Mouse (Mus musculus) cerebellum, postnatal 14 days (tissue): ENCODE measurements at regions not wholly inside any gene's neighbourhood (a gene's known extent, or its start where the extent isn't known, plus 50 kb on each side); places are given as distances from the start of the nearest gene placed in this dataset.

Experiments used
- DNase-seq, 2 experiments: peaks; one replicate each; pipeline ENCODE4 v3.0.0; 2021; ENCODE audit warnings: mixed read lengths in 2 of 2

- DNase-seq: no peak
Observed at GRCm38 (mm10) chr19:36178828-36179251, 58.9 kb upstream of the Ankrd1 start.

- peak; percentile 32 to 61 for DNase-seq
Observed at GRCm38 (mm10) chr19:36180329-36180728, 60.4 kb upstream of the Ankrd1 start.

GRCm38 (mm10) chr19:36181535-36181934 is 61.6 kb upstream of the Ankrd1 start:
- DNase-seq: no peak

- DNase-seq: peak; percentile 66 to 71
Observed at GRCm38 (mm10) chr19:36183127-36183526, 63.2 kb upstream of the Ankrd1 start.

GRCm38 (mm10) chr19:36189662-36190061 is 69.8 kb upstream of the Ankrd1 start:
- no peak for DNase-seq

- DNase-seq: no peak
Observed at GRCm38 (mm10) chr19:36191641-36192040, 71.7 kb upstream of the Ankrd1 start.

GRCm38 (mm10) chr19:36204269-36204668 is 84.4 kb upstream of the Ankrd1 start:
- DNase-seq: no peak

GRCm38 (mm10) chr19:36204965-36205718 is 85.2 kb upstream of the Ankrd1 start:
- no peak for DNase-seq

- DNase-seq: no peak
Observed at GRCm38 (mm10) chr19:36207735-36208288, 87.9 kb upstream of the Ankrd1 start.

- DNase-seq: no peak
Observed at GRCm38 (mm10) chr19:36208419-36208818, 88.5 kb upstream of the Ankrd1 start.

- DNase-seq: no peak
Observed at GRCm38 (mm10) chr19:36213461-36213860, 93.6 kb upstream of the Ankrd1 start.

GRCm38 (mm10) chr19:36214188-36214968 is 94.5 kb upstream of the Ankrd1 start:
- DNase-seq: peak; percentile 62 to 73

- no peak for DNase-seq
Observed at GRCm38 (mm10) chr19:36217177-36217576, 97.3 kb upstream of the Ankrd1 start.

- no peak for DNase-seq
Observed at GRCm38 (mm10) chr19:36217605-36218004, 97.7 kb upstream of the Ankrd1 start.

GRCm38 (mm10) chr19:36218921-36219320 is 99.0 kb upstream of the Ankrd1 start:
- DNase-seq: peak; percentile 64 to 77

- DNase-seq: no peak
Observed at GRCm38 (mm10) chr19:36221104-36221503, 101.2 kb upstream of the Ankrd1 start.

- DNase-seq: no peak
Observed at GRCm38 (mm10) chr19:36221596-36221995, 101.7 kb upstream of the Ankrd1 start.

- DNase-seq: no peak
Observed at GRCm38 (mm10) chr19:36222198-36222597, 102.3 kb upstream of the Ankrd1 start.

- no peak for DNase-seq
Observed at GRCm38 (mm10) chr19:36224518-36224917, 104.6 kb upstream of the Ankrd1 start.

- no peak for DNase-seq
Observed at GRCm38 (mm10) chr19:36225612-36226011, 105.7 kb upstream of the Ankrd1 start.

- DNase-seq: no peak
Observed at GRCm38 (mm10) chr19:36227418-36228160, 107.7 kb upstream of the Ankrd1 start.

GRCm38 (mm10) chr19:36229315-36229714 is 109.4 kb upstream of the Ankrd1 start:
- DNase-seq: no peak

GRCm38 (mm10) chr19:36229941-36230340 is 110.0 kb upstream of the Ankrd1 start:
- peak; percentile 25 to 38 for DNase-seq
